Mouse (Mus musculus): ENCODE measurements around the gene Kctd10. TPM values are rescaled to one million over a fixed set of nuclear protein-coding genes. Genes with fewer than 3 reads are reported as not detected.

Gene Kctd10
- polyA plus RNA-seq, 1 experiment from 2014 or later: 104 TPM

DNA sequence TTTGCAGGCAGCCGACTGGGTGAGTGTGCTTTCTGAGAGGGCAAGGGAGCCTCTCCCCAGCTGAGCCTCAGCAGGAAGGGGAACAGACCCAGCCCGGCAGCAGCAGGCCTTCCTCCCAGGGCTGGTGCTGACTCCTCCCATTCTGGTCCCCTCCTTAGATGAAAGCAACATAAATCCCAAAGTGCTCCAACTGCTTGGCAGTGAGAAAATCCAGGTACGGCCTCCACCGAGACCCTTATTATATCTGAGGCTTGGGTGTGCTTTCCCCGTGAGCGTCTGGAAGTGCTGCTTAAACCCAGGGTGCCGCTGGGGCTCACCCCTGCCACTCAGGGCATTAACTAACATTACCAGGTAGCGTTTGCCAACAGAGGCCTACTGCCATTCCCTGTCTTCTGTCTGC, 20.7 kb downstream of the Kctd10 start:
- Histone ChIP-seq H3K36me3 (ENCODE audit: control insufficient read depth, insufficient read depth, low read length) (peaks cover 52% of the 10 kb centered on the region), H3K4me2 (ENCODE audit: low read length) (no peak overlapping the region), H3K27me3 (ENCODE audit: control insufficient read depth, insufficient read depth, low read length) (no peaks in the 10 kb centered on the region), H3K4me3 (ENCODE audit: control insufficient read depth in 1 of 2, insufficient read depth in 1 of 2, low read depth in 1 of 2, low read length in 2 of 2) (no peak overlapping the region), H3K27ac (replicated peaks in 1 of 2; ENCODE audit: control insufficient read depth in 1 of 2, insufficient read depth in 1 of 2, low read depth in 2 of 2, low read length in 2 of 2) (no peak overlapping the region), H3K4me1 (ENCODE audit: control insufficient read depth in 2 of 2, insufficient read depth in 2 of 2, low read length in 2 of 2) (peaks cover 6% of the 10 kb centered on the region in 2 experiments; a peak in 3 of 4 replicates), H3K9ac (ENCODE audit: low read length) (no peak overlapping the region), H3K9me3 (ENCODE audit: control insufficient read depth, low read length) (no peaks in the 10 kb centered on the region)
- ATAC-seq (ENCODE audit: insufficient number of reproducible peaks, insufficient read depth, low FRiP score, low read depth): no peak
- WGBS: 67% methylated on average over 8 of the region's 8 CpGs

DNA sequence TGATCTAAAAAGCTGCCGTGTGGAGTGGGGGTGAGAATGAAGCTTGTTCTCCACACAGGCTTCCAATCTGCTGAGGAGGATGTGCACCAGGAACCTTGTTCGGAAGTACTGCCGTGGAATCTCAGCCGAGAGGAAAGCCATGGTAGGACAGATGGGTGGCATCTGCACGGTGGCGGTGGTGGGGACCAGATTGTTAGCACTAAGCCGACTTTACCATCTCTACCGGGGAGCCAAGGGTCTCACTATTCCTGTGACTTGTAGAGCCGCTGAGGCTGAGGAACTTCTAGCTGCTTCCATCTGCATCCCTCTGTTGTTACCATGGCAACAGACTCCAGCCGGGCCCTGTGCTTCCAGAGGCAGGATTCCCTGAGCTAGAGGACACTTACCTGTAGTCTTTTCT, 21.5 kb downstream of the Kctd10 start:
- no peaks in the 10 kb centered on the region for H3K9me3 ChIP-seq (ENCODE audit: control insufficient read depth, low read length)
- WGBS: 77% methylated on average over 10 of the region's 10 CpGs

DNA sequence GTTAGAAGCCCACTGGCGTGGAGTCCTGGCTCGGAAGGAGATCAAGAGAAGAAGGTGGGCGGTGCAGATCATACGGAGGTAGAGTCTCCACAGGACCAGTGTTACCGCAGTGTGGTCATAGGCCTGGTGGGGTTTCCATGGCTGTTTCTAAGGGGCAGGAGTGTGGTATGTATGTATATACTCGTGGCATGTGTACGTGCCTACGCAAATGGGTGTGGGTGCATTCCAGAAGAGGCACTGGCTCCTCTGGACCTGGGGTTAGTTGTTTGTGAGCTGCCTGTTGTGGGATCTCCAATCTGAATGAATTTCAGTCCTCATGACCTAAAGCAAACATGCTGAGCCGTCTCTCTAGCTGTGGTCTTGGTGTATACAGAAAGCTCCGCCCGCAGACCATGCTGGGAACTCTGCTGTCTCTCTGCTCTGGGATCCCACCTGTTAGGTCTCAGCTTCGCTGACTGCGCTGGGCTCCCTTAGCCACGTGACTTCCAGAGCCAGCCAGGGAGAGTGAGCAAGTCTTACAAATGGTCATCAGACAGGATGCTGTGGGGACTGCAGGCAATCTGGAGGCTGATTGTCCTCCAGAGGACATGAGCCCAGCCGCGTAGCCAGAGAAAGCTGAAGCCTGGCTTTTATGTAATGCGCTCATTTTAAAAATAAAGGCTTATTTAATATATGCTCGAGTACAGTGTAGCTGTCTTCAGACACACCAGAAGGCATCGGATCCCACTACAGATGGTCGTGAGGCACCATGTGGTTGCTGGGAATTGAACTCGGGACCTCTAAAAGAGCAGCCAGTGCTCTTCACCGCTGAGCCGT, 23.2 kb downstream of the Kctd10 start:
- peak overlapping the region; percentile 59 to 68 for H3K27ac ChIP-seq (replicated peaks in 1 of 2; ENCODE audit: control insufficient read depth in 1 of 2, insufficient read depth in 1 of 2, low read depth in 2 of 2, low read length in 2 of 2)
- WGBS: 43% methylated on average over 23 of the region's 23 CpGs
- ATAC-seq (ENCODE audit: insufficient number of reproducible peaks, insufficient read depth, low FRiP score, low read depth): peak; percentile 63

More for the DNA sequence above, 21.5 kb downstream of the Kctd10 start:
- Histone ChIP-seq H3K4me2 (ENCODE audit: low read length) (no peak overlapping the region), H3K36me3 (ENCODE audit: control insufficient read depth, insufficient read depth, low read length) (peaks cover 45% of the 10 kb centered on the region), H3K27me3 (ENCODE audit: control insufficient read depth, insufficient read depth, low read length) (no peaks in the 10 kb centered on the region), H3K4me1 (ENCODE audit: control insufficient read depth in 2 of 2, insufficient read depth in 2 of 2, low read length in 2 of 2) (peaks cover 6% of the 10 kb centered on the region in 2 experiments; a peak in 3 of 4 replicates), H3K4me3 (ENCODE audit: control insufficient read depth in 1 of 2, insufficient read depth in 1 of 2, low read depth in 1 of 2, low read length in 2 of 2) (no peak overlapping the region), H3K9ac (ENCODE audit: low read length) (no peak overlapping the region), H3K27ac (replicated peaks in 1 of 2; ENCODE audit: control insufficient read depth in 1 of 2, insufficient read depth in 1 of 2, low read depth in 2 of 2, low read length in 2 of 2) (no peak overlapping the region)
- ATAC-seq (ENCODE audit: insufficient number of reproducible peaks, insufficient read depth, low FRiP score, low read depth): no peak

DNA sequence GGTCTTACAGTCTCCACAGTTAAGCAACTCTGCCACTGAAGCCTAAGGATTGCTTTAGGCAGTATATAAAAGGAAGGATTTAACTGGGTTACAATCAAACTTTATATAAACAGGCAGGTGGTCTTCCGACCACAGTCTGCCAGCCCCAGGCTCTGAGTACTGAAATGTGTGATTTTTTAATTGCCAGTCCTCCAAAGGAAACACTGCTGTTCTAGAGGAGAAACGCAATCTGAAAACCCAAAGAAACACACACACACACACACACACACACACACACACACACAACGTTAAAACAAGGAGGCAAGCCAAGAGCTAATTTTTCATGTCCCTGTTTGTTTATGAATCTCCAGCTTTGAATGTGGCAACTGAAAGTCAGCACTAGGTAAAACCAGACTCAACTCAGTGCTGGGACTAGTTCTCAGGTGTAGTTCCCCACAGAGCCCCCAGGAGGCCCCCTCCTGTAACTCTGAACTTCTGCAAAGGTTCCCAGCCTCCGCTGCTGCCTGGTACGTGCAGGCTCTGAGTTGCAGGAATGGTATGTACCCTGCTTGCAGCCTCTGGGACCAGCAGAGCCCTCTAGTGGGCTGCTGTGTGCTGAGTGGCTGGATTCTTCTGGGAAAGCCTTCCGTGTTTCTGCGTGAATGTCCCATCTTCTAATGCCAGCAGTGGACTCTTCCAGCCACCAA, 23.9 kb downstream of the Kctd10 start:
- no peaks in the 10 kb centered on the region for H3K9me3 ChIP-seq (ENCODE audit: control insufficient read depth, low read length)
- H3K36me3 ChIP-seq (ENCODE audit: control insufficient read depth, insufficient read depth, low read length): peaks cover 21% of the 10 kb centered on the region
- H3K4me1 ChIP-seq (ENCODE audit: control insufficient read depth in 2 of 2, insufficient read depth in 2 of 2, low read length in 2 of 2): peaks cover 6% of the 10 kb centered on the region in 2 experiments; a peak in 3 of 4 replicates
- ATAC-seq (ENCODE audit: insufficient number of reproducible peaks, insufficient read depth, low FRiP score, low read depth): peak; percentile 84
- peak overlapping the region; percentile 59 to 68 for H3K27ac ChIP-seq (replicated peaks in 1 of 2; ENCODE audit: control insufficient read depth in 1 of 2, insufficient read depth in 1 of 2, low read depth in 2 of 2, low read length in 2 of 2)
- H3K4me3 ChIP-seq (ENCODE audit: control insufficient read depth in 1 of 2, insufficient read depth in 1 of 2, low read depth in 1 of 2, low read length in 2 of 2): peak overlapping the region; percentile 10 to 14; a peak in 2 of 4 replicates
- peak overlapping the region; percentile 51 for H3K4me2 ChIP-seq (ENCODE audit: low read length)
- no peaks in the 10 kb centered on the region for H3K27me3 ChIP-seq (ENCODE audit: control insufficient read depth, insufficient read depth, low read length)
- 25% methylated on average over 7 of the region's 7 CpGs for WGBS
- peak overlapping the region; percentile 42; the same call in 1 of the 2 replicates for H3K9ac ChIP-seq (ENCODE audit: low read length)

More for the DNA sequence above, 23.2 kb downstream of the Kctd10 start:
- Histone ChIP-seq H3K4me2 (ENCODE audit: low read length) (peak overlapping the region; percentile 51), H3K9ac (ENCODE audit: low read length) (peak overlapping the region; percentile 42; the same call in 1 of the 2 replicates), H3K9me3 (ENCODE audit: control insufficient read depth, low read length) (no peaks in the 10 kb centered on the region), H3K36me3 (ENCODE audit: control insufficient read depth, insufficient read depth, low read length) (peaks cover 28% of the 10 kb centered on the region), H3K4me1 (ENCODE audit: control insufficient read depth in 2 of 2, insufficient read depth in 2 of 2, low read length in 2 of 2) (peaks cover 6% of the 10 kb centered on the region in 2 experiments; a peak in 3 of 4 replicates), H3K4me3 (ENCODE audit: control insufficient read depth in 1 of 2, insufficient read depth in 1 of 2, low read depth in 1 of 2, low read length in 2 of 2) (peak overlapping the region; percentile 10 to 14; a peak in 2 of 4 replicates), H3K27me3 (ENCODE audit: control insufficient read depth, insufficient read depth, low read length) (no peaks in the 10 kb centered on the region)

DNA sequence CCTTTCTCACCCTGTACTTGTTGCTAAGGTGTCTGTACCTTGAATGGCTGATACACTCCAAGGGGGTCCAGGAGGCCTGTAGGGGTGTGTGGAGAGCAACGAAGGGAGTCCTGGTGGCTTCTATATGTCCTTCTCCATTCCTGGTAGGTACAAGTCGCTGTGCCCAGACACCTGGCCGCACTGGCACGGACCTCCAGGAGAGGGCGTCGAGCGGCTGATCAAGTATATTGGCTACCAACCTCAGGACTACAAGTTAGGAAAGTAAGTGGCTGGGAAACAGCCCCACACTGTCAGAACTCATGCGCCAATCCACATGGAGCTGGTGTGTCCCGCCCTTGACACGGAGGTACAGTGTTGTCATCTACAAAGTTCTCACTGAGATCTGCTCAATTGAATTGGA, 28.8 kb downstream of the Kctd10 start:
- WGBS: 53% methylated on average over 10 of the region's 10 CpGs

DNA sequence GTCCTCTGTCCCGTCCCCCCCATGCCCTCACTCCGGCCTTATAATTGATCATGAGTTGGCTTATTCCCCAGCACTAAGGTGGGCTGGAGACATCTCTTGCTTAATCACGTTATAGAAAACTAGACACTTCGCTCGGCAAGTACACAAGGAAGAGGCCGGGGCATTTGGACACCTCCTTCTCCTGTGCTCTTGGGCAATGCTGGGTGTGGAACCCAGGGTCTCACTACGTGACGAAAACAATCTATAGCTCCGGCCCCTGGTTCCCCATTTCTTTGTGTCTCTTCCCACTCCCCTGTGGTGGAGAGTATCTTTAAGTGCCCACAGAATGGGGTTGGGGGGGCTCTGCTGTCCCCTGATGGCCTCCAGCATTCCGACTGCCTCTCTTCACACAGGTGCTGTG, 33.3 kb downstream of the Kctd10 start:
- no peaks in the 10 kb centered on the region; the same call in 1 of the 2 replicates for H3K27me3 ChIP-seq (ENCODE audit: control insufficient read depth, insufficient read depth, low read length)
- no peak overlapping the region for H3K4me2 ChIP-seq (ENCODE audit: low read length)
- ATAC-seq (ENCODE audit: insufficient number of reproducible peaks, insufficient read depth, low FRiP score, low read depth): no peak
- H3K9ac ChIP-seq (ENCODE audit: low read length): no peak overlapping the region
- no peak overlapping the region for H3K27ac ChIP-seq (replicated peaks in 1 of 2; ENCODE audit: control insufficient read depth in 1 of 2, insufficient read depth in 1 of 2, low read depth in 2 of 2, low read length in 2 of 2)
- WGBS: 64% methylated on average over 10 of the region's 10 CpGs
- H3K4me3 ChIP-seq (ENCODE audit: control insufficient read depth in 1 of 2, insufficient read depth in 1 of 2, low read depth in 1 of 2, low read length in 2 of 2): no peak overlapping the region
- no peaks in the 10 kb centered on the region for H3K4me1 ChIP-seq (ENCODE audit: control insufficient read depth in 2 of 2, insufficient read depth in 2 of 2, low read length in 2 of 2)
- H3K36me3 ChIP-seq (ENCODE audit: control insufficient read depth, insufficient read depth, low read length): no peaks in the 10 kb centered on the region
- no peaks in the 10 kb centered on the region for H3K9me3 ChIP-seq (ENCODE audit: control insufficient read depth, low read length)

More for the DNA sequence above, 28.8 kb downstream of the Kctd10 start:
- Histone ChIP-seq H3K9ac (ENCODE audit: low read length) (no peak overlapping the region), H3K27me3 (ENCODE audit: control insufficient read depth, insufficient read depth, low read length) (no peaks in the 10 kb centered on the region; the same call in 1 of the 2 replicates), H3K4me3 (ENCODE audit: control insufficient read depth in 1 of 2, insufficient read depth in 1 of 2, low read depth in 1 of 2, low read length in 2 of 2) (no peak overlapping the region), H3K9me3 (ENCODE audit: control insufficient read depth, low read length) (no peaks in the 10 kb centered on the region), H3K4me1 (ENCODE audit: control insufficient read depth in 2 of 2, insufficient read depth in 2 of 2, low read length in 2 of 2) (no peaks in the 10 kb centered on the region), H3K27ac (replicated peaks in 1 of 2; ENCODE audit: control insufficient read depth in 1 of 2, insufficient read depth in 1 of 2, low read depth in 2 of 2, low read length in 2 of 2) (no peak overlapping the region), H3K36me3 (ENCODE audit: control insufficient read depth, insufficient read depth, low read length) (no peaks in the 10 kb centered on the region), H3K4me2 (ENCODE audit: low read length) (no peak overlapping the region)
- no peak for ATAC-seq (ENCODE audit: insufficient number of reproducible peaks, insufficient read depth, low FRiP score, low read depth)

DNA sequence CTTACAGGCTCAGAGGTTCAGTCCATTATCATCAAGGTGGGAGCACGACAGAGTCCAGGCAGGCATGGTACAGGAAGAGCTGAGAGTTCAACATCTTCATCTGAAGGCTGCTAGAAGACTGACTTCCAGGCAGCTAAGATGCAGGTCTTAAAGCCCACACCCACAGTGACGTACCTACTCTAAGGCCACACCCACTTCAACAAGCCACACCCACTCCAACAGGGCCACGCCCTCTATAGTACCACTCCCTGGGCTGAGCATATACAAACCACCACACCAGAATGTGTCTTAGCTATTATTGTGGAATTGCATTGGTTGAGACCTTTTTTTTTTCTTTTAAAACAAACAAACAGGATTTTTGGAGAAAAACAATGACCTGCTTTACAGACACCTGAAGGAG, 34.8 kb downstream of the Kctd10 start:
- H3K4me1 ChIP-seq (ENCODE audit: control insufficient read depth in 2 of 2, insufficient read depth in 2 of 2, low read length in 2 of 2): no peaks in the 10 kb centered on the region
- no peaks in the 10 kb centered on the region; the same call in 1 of the 2 replicates for H3K27me3 ChIP-seq (ENCODE audit: control insufficient read depth, insufficient read depth, low read length)
- H3K4me2 ChIP-seq (ENCODE audit: low read length): no peak overlapping the region
- no peak overlapping the region for H3K9ac ChIP-seq (ENCODE audit: low read length)
- H3K27ac ChIP-seq (replicated peaks in 1 of 2; ENCODE audit: control insufficient read depth in 1 of 2, insufficient read depth in 1 of 2, low read depth in 2 of 2, low read length in 2 of 2): no peak overlapping the region
- no peaks in the 10 kb centered on the region for H3K36me3 ChIP-seq (ENCODE audit: control insufficient read depth, insufficient read depth, low read length)
- ATAC-seq (ENCODE audit: insufficient number of reproducible peaks, insufficient read depth, low FRiP score, low read depth): no peak
- H3K4me3 ChIP-seq (ENCODE audit: control insufficient read depth in 1 of 2, insufficient read depth in 1 of 2, low read depth in 1 of 2, low read length in 2 of 2): no peak overlapping the region
- WGBS: 43% methylated on average over 3 of the region's 3 CpGs
- H3K9me3 ChIP-seq (ENCODE audit: control insufficient read depth, low read length): no peaks in the 10 kb centered on the region

All from heart, embryonic 14.5 days (tissue).